Mouse (Mus musculus) neural tube, embryonic 14.5 days (tissue): ENCODE measurements at regions not wholly inside any gene's neighbourhood (a gene's known extent, or its start where the extent isn't known, plus 50 kb on each side); places are given as distances from the start of the nearest gene placed in this dataset.
A peak's percentile ranks its signal among the peaks of the same experiment; 100 is the strongest.

Experiments used
- ATAC-seq: fragments of 200-750 bp; cut with Nextera tagmentation; 2 replicates; pipeline ENCODE4 v1.8.0; 2017; ENCODE audit warnings: low read depth, mild to moderate bottlenecking, moderate TSS enrichment, moderate library complexity
- H3K27ac ChIP-seq: fragments of 300-500 bp; sonication (generic); 2 replicates; pipeline ENCODE4 v1.5.1; 2014; ENCODE audit warnings: low read depth, mild to moderate bottlenecking, control low read depth, low read length, moderate library complexity, mixed read lengths
- H3K27me3 ChIP-seq: fragments of 300-500 bp; sonication (generic); 2 replicates; pipeline ENCODE4 v1.6.1; 2014; ENCODE audit warnings: low read length; ENCODE audit not compliant: control insufficient read depth, insufficient read depth
- H3K36me3 ChIP-seq: fragments of 300-500 bp; sonication (generic); 2 replicates; pipeline ENCODE4 v1.6.1; 2014; ENCODE audit warnings: low read length, mixed read lengths; ENCODE audit not compliant: control insufficient read depth, insufficient read depth
- H3K4me1 ChIP-seq: fragments of 300-500 bp; sonication (generic); 2 replicates; pipeline ENCODE4 v1.6.1; 2014; ENCODE audit warnings: low read length; ENCODE audit not compliant: control insufficient read depth, insufficient read depth
- H3K4me2 ChIP-seq: fragments of 300-500 bp; sonication (generic); 2 replicates; pipeline ENCODE4 v1.6.1; 2014; ENCODE audit warnings: mild to moderate bottlenecking, low read depth, low read length, control low read depth
- H3K4me3 ChIP-seq: fragments of 300-500 bp; sonication (generic); 2 replicates; pipeline ENCODE4 v1.5.1; 2014; ENCODE audit warnings: low read depth, low read length, control low read depth, mixed read lengths
- H3K9ac ChIP-seq: fragments of 300-500 bp; sonication (generic); replicated peaks from 2 replicates; pipeline ENCODE4 v1.6.1; 2014; ENCODE audit warnings: low read depth, mild to moderate bottlenecking, control low read depth, low read length, mixed read lengths
- H3K9me3 ChIP-seq: fragments of 300-500 bp; sonication (generic); 2 replicates; pipeline ENCODE4 v1.6.1; 2016; ENCODE audit warnings: low read length; ENCODE audit not compliant: control insufficient read depth
- WGBS: fragments of 180-500 bp; shearing (Covaris S2); extraction: QIAGEN DNeasy Blood & Tissue Kit; methylation state at CpG from one replicate; pipeline ENCODE4 v1.1.7; 2014; 5-methylcytosine and 5-hydroxymethylcytosine counted together

GRCm38 (mm10) chr3:38788751-38789150 lies 98.0 kb upstream of the Fat4 start:
- H3K4me1 ChIP-seq = no peaks in the 10 kb centered on the region
- H3K4me3 ChIP-seq = no peak overlapping the region
- H3K4me2 ChIP-seq = no peak overlapping the region
- H3K9me3 ChIP-seq = no peaks in the 10 kb centered on the region
- no peaks in the 10 kb centered on the region for H3K27me3 ChIP-seq
- ATAC-seq = peak; percentile 95
- WGBS = 13% methylated on average over 2 of the region's 2 CpGs
- no peaks in the 10 kb centered on the region for H3K36me3 ChIP-seq
- H3K27ac ChIP-seq = peak overlapping the region; percentile 22; the same call in 1 of the 2 replicates
- no peak overlapping the region for H3K9ac ChIP-seq

GRCm38 (mm10) chr3:38783711-38784110 lies 103.0 kb upstream of the Fat4 start:
- Histone ChIP-seq H3K9me3 (no peaks in the 10 kb centered on the region), H3K27me3 (no peaks in the 10 kb centered on the region), H3K4me1 (no peaks in the 10 kb centered on the region), H3K4me2 (no peak overlapping the region), H3K9ac (no peak overlapping the region), H3K4me3 (no peak overlapping the region), H3K36me3 (no peaks in the 10 kb centered on the region), H3K27ac (no peak overlapping the region)
- 89% methylated on average over 6 of the region's 6 CpGs for WGBS
- no peak for ATAC-seq

GRCm38 (mm10) chr3:38783051-38783450 lies 103.7 kb upstream of the Fat4 start:
- no peak overlapping the region for H3K9ac ChIP-seq
- WGBS = 46% methylated on average over 3 of the region's 3 CpGs
- H3K4me1 ChIP-seq = no peaks in the 10 kb centered on the region
- no peaks in the 10 kb centered on the region for H3K27me3 ChIP-seq
- H3K36me3 ChIP-seq = no peaks in the 10 kb centered on the region
- no peak for ATAC-seq
- no peak overlapping the region for H3K4me2 ChIP-seq
- no peaks in the 10 kb centered on the region for H3K9me3 ChIP-seq
- no peak overlapping the region for H3K4me3 ChIP-seq
- H3K27ac ChIP-seq = no peak overlapping the region

- ATAC-seq = no peak
- Histone ChIP-seq H3K27ac (no peak overlapping the region), H3K36me3 (no peaks in the 10 kb centered on the region), H3K4me1 (no peaks in the 10 kb centered on the region), H3K4me2 (no peak overlapping the region), H3K4me3 (no peak overlapping the region), H3K9me3 (no peaks in the 10 kb centered on the region), H3K27me3 (no peaks in the 10 kb centered on the region), H3K9ac (no peak overlapping the region)
- 35% methylated on average over 4 of the region's 4 CpGs for WGBS
Observed at GRCm38 (mm10) chr3:38776743-38777366, 109.9 kb upstream of the Fat4 start.

GRCm38 (mm10) chr3:38754632-38755123 lies 132.1 kb upstream of the Fat4 start:
- ATAC-seq = peak; percentile 75
- Histone ChIP-seq H3K4me1 (peaks cover 14% of the 10 kb centered on the region), H3K4me3 (no peak overlapping the region), H3K36me3 (no peaks in the 10 kb centered on the region), H3K9ac (no peak overlapping the region), H3K9me3 (no peaks in the 10 kb centered on the region), H3K4me2 (peak overlapping the region; percentile 16; the same call in 1 of the 2 replicates), H3K27ac (peak overlapping the region; percentile 65), H3K27me3 (no peaks in the 10 kb centered on the region)
- WGBS = 13% methylated on average over 5 of the region's 5 CpGs

- Histone ChIP-seq H3K27ac (0 out of 2 replicates have a peak overlapping the region, but pooled peaks have one; percentile 11), H3K9ac (no peak overlapping the region), H3K4me3 (no peak overlapping the region), H3K9me3 (no peaks in the 10 kb centered on the region), H3K4me2 (no peak overlapping the region), H3K4me1 (peaks cover 14% of the 10 kb centered on the region), H3K27me3 (no peaks in the 10 kb centered on the region), H3K36me3 (no peaks in the 10 kb centered on the region)
- ATAC-seq = peak; percentile 52; the same call in 1 of the 2 replicates
- 76% methylated on average over 2 of the region's 2 CpGs for WGBS
Observed at GRCm38 (mm10) chr3:38753446-38754205, 133.1 kb upstream of the Fat4 start.

GRCm38 (mm10) chr3:38742155-38742554 lies 144.6 kb upstream of the Fat4 start:
- no peak overlapping the region for H3K4me2 ChIP-seq
- no peak overlapping the region for H3K27ac ChIP-seq
- H3K27me3 ChIP-seq = no peaks in the 10 kb centered on the region
- H3K36me3 ChIP-seq = no peaks in the 10 kb centered on the region
- ATAC-seq = no peak
- 87% methylated on average over 4 of the region's 4 CpGs for WGBS
- no peak overlapping the region for H3K4me3 ChIP-seq
- no peak overlapping the region for H3K9ac ChIP-seq
- no peaks in the 10 kb centered on the region for H3K4me1 ChIP-seq
- no peaks in the 10 kb centered on the region for H3K9me3 ChIP-seq

- ATAC-seq = no peak
- 90% methylated on average over 1 of the region's 1 CpGs for WGBS
Observed at GRCm38 (mm10) chr3:38722606-38723005, 164.1 kb upstream of the Fat4 start.

More at GRCm38 (mm10) chr3:38722606-38723005, 164.1 kb upstream of the Fat4 start:
- Histone ChIP-seq H3K9ac (no peak overlapping the region), H3K4me3 (no peak overlapping the region), H3K27me3 (no peaks in the 10 kb centered on the region), H3K4me1 (no peaks in the 10 kb centered on the region), H3K4me2 (no peak overlapping the region), H3K36me3 (no peaks in the 10 kb centered on the region), H3K27ac (no peak overlapping the region), H3K9me3 (no peaks in the 10 kb centered on the region)
